Mouse (Mus musculus) ovary, postnatal 14 days (tissue): ENCODE results near the gene Nmbr.

Experiments used
- DNase-seq: peaks from one replicate; pipeline ENCODE4 v3.0.0; 2022; ENCODE audit warnings: low spot score

Gene Nmbr

GRCm38 (mm10) chr10:14705072-14706066, at the start of gene Nmbr, which contains the start of gene Vta1:
Gene Nmbr (plus strand): TSS chr10:14705591.
Gene Vta1 (minus strand): TSS chr10:14705560.
- DNase-seq: peak; percentile 93

GRCm38 (mm10) chr10:14660875-14661274, 44.5 kb upstream of the Nmbr start:
- DNase-seq: no peak

GRCm38 (mm10) chr10:14666147-14666546, 39.2 kb upstream of the Nmbr start:
- DNase-seq: no peak

GRCm38 (mm10) chr10:14685663-14686062, 19.7 kb upstream of the Nmbr start:
- no peak for DNase-seq

GRCm38 (mm10) chr10:14688785-14689442, 16.5 kb upstream of the Nmbr start:
- no peak for DNase-seq

- no peak for DNase-seq
These were observed 15.0 kb upstream of the Nmbr start for GRCm38 (mm10) chr10:14690349-14690748.

GRCm38 (mm10) chr10:14703239-14703638, 2.2 kb upstream of the Nmbr start:
- DNase-seq: no peak

GRCm38 (mm10) chr10:14703830-14704420, 1.5 kb upstream of the Nmbr start:
- no peak for DNase-seq

GRCm38 (mm10) chr10:14718114-14718513, 12.7 kb downstream of the Nmbr start, which contains the start of gene Gje1:
Gene Gje1 (minus strand): TSS chr10:14718214.
- DNase-seq: no peak

- DNase-seq: no peak
These were observed 20.3 kb downstream of the Nmbr start for GRCm38 (mm10) chr10:14725671-14726070.

- peak; percentile 13 for DNase-seq
These were observed 28.9 kb downstream of the Nmbr start for GRCm38 (mm10) chr10:14734285-14734684.

- DNase-seq: no peak
These were observed 54.5 kb downstream of the Nmbr start for GRCm38 (mm10) chr10:14759665-14760558.

- DNase-seq: no peak
These were observed 55.2 kb downstream of the Nmbr start for GRCm38 (mm10) chr10:14760618-14761017.

GRCm38 (mm10) chr10:14770227-14770910, 65.0 kb downstream of the Nmbr start:
- DNase-seq: no peak

GRCm38 (mm10) chr10:14774499-14774898, 69.1 kb downstream of the Nmbr start:
- DNase-seq: no peak

GRCm38 (mm10) chr10:14789969-14790368, 84.6 kb downstream of the Nmbr start:
- no peak for DNase-seq

- DNase-seq: no peak
These were observed 111.6 kb downstream of the Nmbr start for GRCm38 (mm10) chr10:14816970-14817369.
